ENCODE assay signal across 26 mouse cellular contexts in the genomic region with DNA sequence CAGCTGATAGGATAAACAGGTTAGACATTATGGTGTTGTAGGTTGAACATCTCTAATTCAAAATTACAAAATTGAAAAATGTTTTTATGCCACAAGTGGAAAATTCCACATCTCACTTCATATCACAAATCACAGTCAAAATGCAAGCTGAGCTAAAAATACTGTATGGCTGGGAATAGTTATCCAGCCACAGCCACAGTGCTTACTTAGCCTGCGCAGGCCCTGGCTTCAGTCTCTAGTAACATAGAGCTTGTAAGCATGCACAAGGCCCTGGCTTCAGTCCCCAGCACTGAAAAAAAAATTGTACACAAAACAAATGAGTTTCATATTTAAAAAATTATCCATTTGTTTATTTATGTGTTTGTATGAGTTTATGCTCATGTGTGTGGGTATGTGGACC.
"Had no signal": no experiment of that assay in that cellular context is flagged by ENCODE, and none has a peak within 500 bp of the region (broad histone marks: within the 10 kb centered on the region; RNA-seq: fewer than 3 reads in every experiment).

No protein-coding gene starts in this region.

- ATAC-seq: forebrain, embryonic 16.5 days; hindbrain, embryonic 16.5 days; inflammation-experienced regulatory T-cells, adult 6 months; intestine, embryonic 15.5 days; intestine, postnatal 0 days had no signal

- DNase-seq: gastrocnemius, adult 2 months; gastrocnemius, postnatal 10 days; gastrocnemius, postnatal 25 days; heart, adult 2 months; heart, postnatal 14 days; heart, postnatal 36 days; kidney, adult 18-20 months; kidney, adult 8-10 months; kidney, postnatal 10 days; kidney, postnatal 25 days; kidney, postnatal 4 days; layer of hippocampus, adult 9-11 months; liver; liver, embryonic 13.5 days had no signal

- H3K4me3 ChIP-seq: gastrocnemius, adult 2 months; heart, adult 2 months; heart, embryonic 13.5 days; heart, embryonic 15.5 days; hindbrain, embryonic 10.5 days; hindbrain, embryonic 12.5 days; intestine, embryonic 15.5 days; limb, embryonic 10.5 days; limb, embryonic 12.5 days; liver, embryonic 13.5 days had no signal

- H3K27ac ChIP-seq: gastrocnemius, adult 2 months; heart, adult 2 months; heart, embryonic 13.5 days; heart, embryonic 15.5 days; hindbrain, embryonic 10.5 days; hindbrain, embryonic 12.5 days; hindbrain, embryonic 14.5 days; intestine, embryonic 15.5 days; limb, embryonic 10.5 days; limb, embryonic 12.5 days; liver, embryonic 13.5 days had no signal
